Mouse (Mus musculus): ENCODE measurements around the gene Ap3b2. TPM values are rescaled to one million over a fixed set of nuclear protein-coding genes. Genes with fewer than 3 reads are reported as not detected.
"Not testable (repeated sequence)": the region's sequence is repeated elsewhere in the genome, so short reads cannot be mapped to it uniquely, and the experiment has no call there.

The Ap3b2 gene
- total RNA-seq, 2 experiments from 2014 or later = not detected

DNA sequence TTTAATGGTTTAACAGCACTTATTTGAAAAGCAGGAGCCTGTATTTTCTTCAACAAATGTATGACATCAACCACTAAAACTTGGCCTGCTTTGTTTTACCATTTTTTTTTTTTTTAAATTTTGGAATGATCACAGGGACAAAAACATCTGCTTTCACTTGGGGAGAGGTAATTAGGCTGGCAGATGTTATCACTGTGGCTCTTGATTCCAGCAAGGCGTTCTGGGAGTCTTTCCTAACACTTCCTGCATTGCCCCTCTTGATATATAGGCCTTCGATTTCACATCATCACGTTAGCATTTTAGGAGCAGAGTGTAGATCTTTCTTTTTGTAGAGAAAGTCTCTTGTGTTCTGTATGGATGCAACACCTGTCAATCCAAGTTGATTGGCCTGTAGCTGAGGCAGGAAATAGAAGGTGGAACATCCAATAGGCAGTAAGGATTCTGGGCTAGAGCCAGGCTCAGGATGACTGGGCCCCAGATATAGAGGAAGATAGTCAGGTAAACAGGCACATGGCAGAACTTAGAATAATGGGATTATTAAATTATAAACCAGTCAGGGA, 14.1 kb downstream of the Ap3b2 start:
- no peak for ATAC-seq (replicated peaks; ENCODE audit: low FRiP score, low TSS enrichment, poor library complexity, severe bottlenecking)

DNA sequence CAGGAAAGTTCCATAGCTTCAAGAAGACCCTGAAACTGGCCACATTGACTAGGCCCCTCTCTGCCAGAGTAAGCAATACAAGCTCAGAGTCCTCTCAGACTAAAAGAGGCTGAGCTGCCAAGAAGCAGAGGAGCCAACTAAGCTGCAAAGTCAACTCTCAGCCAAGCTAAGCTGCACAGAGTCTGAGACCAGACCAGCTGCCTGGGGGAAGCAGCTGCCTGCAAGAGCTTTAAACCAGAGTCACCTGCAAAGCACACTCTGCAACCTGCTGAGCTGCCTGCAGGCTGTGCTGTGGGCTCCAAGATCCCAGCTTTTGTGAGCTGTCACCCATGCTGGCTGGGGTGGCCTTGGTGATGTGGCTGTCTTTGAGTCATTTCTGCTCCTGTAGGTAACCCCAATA, 15.5 kb downstream of the Ap3b2 start:
- not testable (repeated sequence) for ATAC-seq (replicated peaks; ENCODE audit: low FRiP score, low TSS enrichment, poor library complexity, severe bottlenecking)

DNA sequence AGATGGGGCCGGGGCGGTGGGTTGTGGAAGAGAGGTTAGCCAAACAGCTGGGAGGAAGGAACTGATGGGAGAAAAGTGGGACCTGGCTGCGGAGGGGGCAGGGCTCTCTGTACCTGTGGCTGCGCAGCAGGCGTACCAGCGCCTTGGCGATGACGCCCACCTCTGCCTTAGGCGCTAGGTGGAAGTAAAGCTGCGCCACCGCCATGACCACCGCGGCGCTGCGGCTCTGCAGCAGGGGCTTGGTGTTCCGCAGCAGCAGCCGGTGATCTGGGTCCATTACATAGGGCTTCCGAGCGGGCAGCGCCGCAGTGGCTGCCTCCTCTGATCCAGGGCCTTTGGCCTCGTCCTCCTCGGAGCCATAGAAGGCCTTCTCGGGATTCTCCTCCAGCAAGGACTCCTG, 16.9 kb downstream of the Ap3b2 start:
- no peak for ATAC-seq (replicated peaks; ENCODE audit: low FRiP score, low TSS enrichment, poor library complexity, severe bottlenecking)

DNA sequence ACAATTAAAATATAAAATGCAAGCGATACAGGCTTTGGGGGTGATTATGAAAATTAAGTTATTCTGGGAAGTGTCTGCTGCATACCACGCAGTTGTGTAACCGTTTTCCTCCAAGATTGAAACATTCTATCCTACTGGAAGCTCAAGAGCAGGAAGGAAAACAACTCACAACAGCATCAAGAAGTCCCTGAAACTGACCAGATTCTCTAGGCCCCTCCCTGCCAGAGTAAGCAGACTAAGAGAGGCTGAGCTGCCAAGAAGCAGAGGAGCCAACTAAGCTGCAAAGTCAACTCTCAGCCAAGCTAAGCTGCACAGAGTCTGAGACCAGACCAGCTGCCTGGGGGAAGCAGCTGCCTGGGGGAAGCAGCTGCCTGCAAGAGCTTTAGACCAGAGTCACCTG, 18.5 kb downstream of the Ap3b2 start:
- ATAC-seq (replicated peaks; ENCODE audit: low FRiP score, low TSS enrichment, poor library complexity, severe bottlenecking) = no peak

DNA sequence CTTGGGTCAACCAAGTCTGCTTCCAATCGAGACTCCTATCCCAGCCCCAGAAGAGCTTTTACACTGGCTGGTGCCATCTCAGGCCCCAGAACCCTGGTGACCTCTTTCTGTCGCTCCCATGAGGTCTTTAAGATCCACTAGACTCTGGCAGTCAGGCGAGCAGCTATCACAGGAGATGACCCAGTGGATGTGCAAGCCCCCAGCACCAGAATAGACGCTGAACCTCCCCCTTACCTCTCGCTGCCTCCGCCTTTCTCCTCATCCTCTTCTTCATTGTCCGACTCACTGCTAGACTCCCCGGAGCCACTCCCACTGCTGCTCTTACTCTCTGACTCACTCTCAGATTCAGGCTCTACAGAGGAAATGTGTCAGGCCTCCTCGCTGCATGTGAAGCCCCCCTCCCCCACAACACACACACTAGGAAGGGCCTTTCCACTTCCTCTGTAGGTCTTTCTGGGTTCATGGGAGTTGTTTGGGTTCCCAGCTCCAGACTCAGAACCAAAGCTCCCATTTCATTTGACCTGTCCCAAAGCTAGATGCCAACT, 28.7 kb downstream of the Ap3b2 start:
- ATAC-seq (replicated peaks; ENCODE audit: low FRiP score, low TSS enrichment, poor library complexity, severe bottlenecking) = no peak

DNA sequence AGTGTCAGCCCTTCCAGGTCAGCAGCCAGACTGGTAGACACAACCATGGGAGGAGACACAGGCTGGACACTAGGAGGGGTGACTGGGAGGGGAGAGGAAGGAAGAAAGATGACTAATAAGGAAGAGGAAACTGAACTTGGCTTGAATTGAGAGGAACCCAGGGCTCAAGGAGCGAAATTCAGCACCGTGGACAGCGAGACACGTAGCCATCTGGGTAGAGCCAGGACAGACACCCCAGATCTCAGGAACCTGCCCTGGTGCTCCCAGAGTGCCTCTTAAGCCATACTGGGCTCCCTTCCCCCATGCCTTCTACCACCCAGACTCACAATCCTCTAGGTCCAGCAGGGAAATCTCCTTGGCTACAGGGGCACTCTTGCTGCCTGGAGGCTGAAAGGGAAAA, 29.6 kb downstream of the Ap3b2 start:
- ATAC-seq (replicated peaks; ENCODE audit: low FRiP score, low TSS enrichment, poor library complexity, severe bottlenecking) = 0 out of 2 replicates have a peak, but pooled peaks have one; percentile 53

DNA sequence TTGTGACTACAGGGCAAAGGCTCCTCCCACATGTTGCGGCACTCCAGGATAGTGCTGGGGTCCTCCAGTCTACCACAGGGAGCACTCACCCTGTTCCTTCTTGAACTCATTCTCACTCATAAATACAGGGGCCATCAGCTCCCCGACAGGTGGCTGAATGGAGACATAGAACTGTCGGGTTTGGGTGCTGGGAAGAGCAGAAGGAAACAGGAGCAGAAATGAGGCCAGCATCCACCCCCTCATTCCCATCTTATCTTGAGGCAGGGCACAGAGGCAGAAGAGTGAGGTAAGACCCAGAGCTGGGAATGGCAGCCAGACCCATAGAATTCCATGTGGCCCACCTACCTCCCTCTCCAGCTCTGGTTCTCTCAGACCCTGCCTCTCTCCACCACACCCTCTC, 30.9 kb downstream of the Ap3b2 start:
- no peak for ATAC-seq (replicated peaks; ENCODE audit: low FRiP score, low TSS enrichment, poor library complexity, severe bottlenecking)

DNA sequence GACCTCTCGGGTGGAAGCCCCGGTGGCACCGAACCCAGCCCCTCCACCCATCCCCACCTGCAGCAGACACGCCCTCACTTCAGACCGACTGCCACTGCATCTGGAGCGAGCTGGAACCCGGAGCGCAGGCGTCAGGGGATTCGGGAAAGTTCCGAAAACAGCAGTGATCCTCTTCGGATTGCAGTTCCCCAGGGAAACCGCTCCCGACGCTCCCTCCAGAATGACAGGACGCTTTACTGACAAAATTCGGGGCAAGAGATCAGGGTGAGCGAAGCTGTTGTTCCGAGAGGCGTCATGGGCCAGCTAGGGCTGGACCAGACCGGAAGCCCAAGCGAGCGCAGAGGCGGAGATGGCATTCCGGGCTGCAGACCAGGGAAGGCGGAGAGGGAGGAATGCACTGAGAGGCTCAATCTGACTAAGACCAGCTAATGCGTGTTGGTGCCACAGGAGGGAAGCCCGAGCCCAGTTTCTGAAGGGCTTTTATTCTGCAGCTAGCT, 38.5 kb downstream of the Ap3b2 start, which contains the start of gene Cpeb1:
TSS of gene Cpeb1 (minus strand) at position 311 of the 497 bp plus-strand sequence.
- no peak for ATAC-seq (replicated peaks; ENCODE audit: low FRiP score, low TSS enrichment, poor library complexity, severe bottlenecking)

DNA sequence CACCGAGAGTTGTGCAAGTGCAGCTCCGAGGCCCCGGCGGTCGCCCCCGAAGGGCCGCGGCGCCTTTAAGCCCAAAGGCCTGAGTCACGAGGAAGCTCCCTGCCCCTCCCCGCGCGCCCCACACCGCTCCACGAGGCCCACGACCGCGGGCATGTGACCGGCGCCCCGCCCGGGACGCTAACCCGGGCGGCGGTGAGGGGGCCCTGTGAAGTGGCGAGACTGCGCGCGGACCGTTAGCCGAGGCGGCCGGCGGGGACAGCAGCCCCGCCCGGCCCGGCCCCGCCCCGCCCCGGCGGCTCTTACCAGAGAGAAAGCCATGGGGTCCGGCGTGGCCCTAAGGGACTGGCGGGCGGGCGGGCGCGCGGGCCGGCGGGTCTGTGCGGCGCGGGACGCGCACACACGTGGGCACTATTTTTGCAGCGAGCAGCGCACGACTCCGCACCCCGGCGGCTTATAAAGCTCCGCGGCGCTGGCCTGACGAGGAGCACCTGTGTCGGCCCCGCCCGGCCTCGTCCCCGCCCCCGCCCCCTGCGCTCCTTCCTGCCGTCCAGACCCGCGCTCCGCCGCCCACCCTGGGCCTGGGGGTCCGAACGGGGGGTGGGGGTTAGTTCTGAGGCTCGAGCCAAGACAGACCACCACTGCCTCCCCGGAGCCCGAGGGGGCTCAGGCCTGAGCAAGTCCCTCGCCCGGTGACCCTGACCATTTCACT, 39.2 kb downstream of the Ap3b2 start:
- ATAC-seq (replicated peaks; ENCODE audit: low FRiP score, low TSS enrichment, poor library complexity, severe bottlenecking) = no peak

DNA sequence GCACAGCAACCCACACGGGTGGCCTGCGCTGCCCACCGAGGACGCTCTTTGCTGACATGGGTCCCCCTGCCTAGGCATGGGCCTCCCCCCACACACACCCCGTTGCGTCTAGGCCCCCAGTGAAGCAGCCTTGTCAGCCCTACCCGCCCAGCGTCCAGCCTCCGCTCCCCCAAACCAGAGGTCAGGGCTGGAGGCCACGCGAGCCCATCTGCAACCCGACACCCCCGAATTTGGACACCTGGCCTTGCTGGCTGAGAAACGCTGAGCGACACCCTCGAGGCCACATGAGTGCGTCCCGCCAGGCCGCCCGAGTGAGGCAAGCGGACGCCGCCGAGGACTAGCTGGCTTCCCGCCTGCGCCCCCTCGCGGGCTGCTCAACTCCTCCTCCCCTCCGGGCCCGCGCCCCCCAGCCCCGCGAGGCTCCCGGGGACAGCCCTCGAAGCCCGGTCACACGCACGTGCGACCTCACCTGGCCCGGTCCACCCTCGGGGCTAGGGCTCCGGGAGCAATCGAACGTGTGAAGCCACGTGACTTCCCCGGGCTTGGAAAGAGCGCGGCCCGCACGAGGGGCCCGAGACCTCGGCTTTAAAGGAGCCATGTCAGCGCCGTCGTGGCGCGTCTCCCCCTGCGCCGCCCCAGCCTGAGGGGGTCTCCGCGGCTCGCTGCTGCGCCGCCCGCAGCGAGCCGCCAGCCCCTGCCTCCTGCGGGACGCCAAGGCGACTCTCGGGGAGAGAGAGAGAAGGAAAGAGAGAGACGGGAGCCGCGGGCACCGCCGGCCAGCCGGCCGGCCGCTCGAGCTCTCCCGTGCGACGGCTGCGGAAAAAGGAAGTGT, 40.1 kb downstream of the Ap3b2 start:
- ATAC-seq (replicated peaks; ENCODE audit: low FRiP score, low TSS enrichment, poor library complexity, severe bottlenecking) = no peak

DNA sequence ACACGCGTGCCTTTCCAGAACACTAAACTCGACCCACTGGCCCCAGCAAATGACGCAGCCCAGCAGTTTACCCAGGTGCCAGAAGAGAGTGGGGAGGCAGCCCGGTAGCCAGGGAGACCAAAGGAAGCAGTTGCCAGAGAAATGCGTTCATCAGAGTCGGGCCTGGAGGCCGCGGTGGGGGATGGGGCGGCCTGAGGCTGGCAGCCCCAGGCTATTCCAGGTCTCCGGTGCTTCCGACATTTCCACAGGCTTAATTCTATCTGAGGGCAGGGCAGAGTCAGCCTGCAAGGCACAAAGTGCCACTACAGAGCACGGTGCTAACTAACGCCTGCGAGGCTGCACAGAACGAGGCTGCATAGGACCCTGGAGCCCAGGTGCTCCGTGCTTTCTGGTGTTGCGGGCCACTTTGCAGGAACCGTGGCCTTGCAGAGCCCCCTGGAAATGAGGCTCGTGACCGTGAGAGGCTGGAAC, 40.7 kb downstream of the Ap3b2 start:
- no peak for ATAC-seq (replicated peaks; ENCODE audit: low FRiP score, low TSS enrichment, poor library complexity, severe bottlenecking)

Other genes with a start within 250 kb of the Ap3b2 start
- 4,933 and 5,221 TPM in 2 replicates for gene Rps17, start 148.7 kb downstream of the Ap3b2 start, total RNA-seq (2014; fragmentation: Nextera tagmentation)
- 4,315 and 4,403 TPM in 2 replicates for gene Rps17, start 148.7 kb downstream of the Ap3b2 start, total RNA-seq (2017)
- gene Cpeb1, start 38.5 kb downstream of the Ap3b2 start, total RNA-seq (2014; fragmentation: Nextera tagmentation) = not detected in 2 replicates
- gene Cpeb1, start 38.5 kb downstream of the Ap3b2 start, total RNA-seq (2017) = not detected in 2 replicates
- not detected in 2 replicates for gene BC048679, start 4.4 kb upstream of the Ap3b2 start, total RNA-seq (2014; fragmentation: Nextera tagmentation)
- not detected in 2 replicates for gene BC048679, start 4.4 kb upstream of the Ap3b2 start, total RNA-seq (2017)
- gene Fsd2, start 73.0 kb upstream of the Ap3b2 start, total RNA-seq (2014; fragmentation: Nextera tagmentation) = not detected in 2 replicates
- 0.19 TPM in 1 of 2 replicates, not detected in the other for gene Fsd2, start 73.0 kb upstream of the Ap3b2 start, total RNA-seq (2017)
- gene Whamm, start 77.3 kb upstream of the Ap3b2 start, total RNA-seq (2014; fragmentation: Nextera tagmentation) = 13.5 and 21.5 TPM in 2 replicates
- 17.7 and 33.8 TPM in 2 replicates for gene Whamm, start 77.3 kb upstream of the Ap3b2 start, total RNA-seq (2017)
- 0.33 and 3.3 TPM in 2 replicates for gene Homer2, start 213.6 kb upstream of the Ap3b2 start, total RNA-seq (2014; fragmentation: Nextera tagmentation)
- 1.4 and 3.4 TPM in 2 replicates for gene Homer2, start 213.6 kb upstream of the Ap3b2 start, total RNA-seq (2017)